ENCODE assay signal across 21 mouse cellular contexts in the genomic region with DNA sequence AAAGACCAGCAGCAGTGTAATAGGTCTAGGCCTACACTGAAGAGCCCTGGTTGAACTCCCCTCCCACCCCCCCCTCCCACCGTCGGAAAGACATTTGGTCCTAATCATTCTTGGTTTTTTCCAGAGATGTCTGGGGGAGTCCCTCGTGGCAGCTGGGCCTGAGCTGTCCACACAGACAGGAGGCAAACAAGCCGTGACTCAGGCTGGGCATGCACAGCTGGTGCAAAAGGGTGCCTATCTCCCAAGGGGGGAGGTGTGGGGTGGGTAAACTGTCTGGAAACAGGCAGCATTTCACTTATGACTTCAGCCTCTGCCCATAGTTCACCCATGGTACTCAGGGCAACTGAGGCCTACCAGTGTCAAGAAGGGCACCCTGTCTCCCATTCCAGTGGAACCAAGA. TPM values are rescaled to one million over a fixed set of nuclear protein-coding genes. Genes with fewer than 3 reads are reported as not detected.
DNase-seq lines count a peak whose midpoint lies in the region; ATAC-seq and TF ChIP-seq lines count a peak whose summit lies in the region.
"Had no signal": no experiment of that assay in that cellular context is flagged by ENCODE, and none has a peak within 500 bp of the region (broad histone marks: within the 10 kb centered on the region; RNA-seq: fewer than 3 reads in every experiment).

No protein-coding gene starts in this region.

- no peaks in the 10 kb centered on the region for H3K27me3 ChIP-seq in lung, postnatal 0 days (replicated peaks; ENCODE audit: insufficient read depth, low read length)
- H3K27me3 ChIP-seq in C2C12 (ENCODE audit: control insufficient read depth, insufficient read depth, insufficient read length) = no peaks in the 10 kb centered on the region
- no peaks in the 10 kb centered on the region for H3K27me3 ChIP-seq in embryonic facial prominence, embryonic 15.5 days
- H3K27me3 ChIP-seq: heart, embryonic 15.5 days; hindbrain, embryonic 13.5 days; midbrain, embryonic 12.5 days; neural tube, embryonic 13.5 days had no signal

- H3K9ac ChIP-seq in lung, postnatal 0 days (replicated peaks; ENCODE audit: low read depth) = no peak overlapping the region
- no peak overlapping the region for H3K9ac ChIP-seq in embryonic facial prominence, embryonic 15.5 days
- H3K9ac ChIP-seq: forebrain, postnatal 0 days; heart, embryonic 15.5 days; hindbrain, embryonic 13.5 days; midbrain, embryonic 12.5 days; neural tube, embryonic 13.5 days had no signal

- 52% methylated on average over 4 of the region's 4 CpGs for WGBS in lung, postnatal 0 days
- WGBS in lung, adult 2 months = 45% methylated on average over 4 of the region's 4 CpGs
- WGBS in embryonic facial prominence, embryonic 15.5 days = 37% methylated on average over 4 of the region's 4 CpGs

- H3K27ac ChIP-seq in lung, postnatal 0 days (ENCODE audit: low read length) = no peak overlapping the region
- H3K27ac ChIP-seq in embryonic facial prominence, embryonic 15.5 days (replicated peaks) = no peak overlapping the region
- no peak overlapping the region for H3K27ac ChIP-seq in gastrocnemius, adult 2 months
- H3K27ac ChIP-seq: heart, embryonic 15.5 days; hindbrain, embryonic 13.5 days; midbrain, embryonic 12.5 days; neural tube, embryonic 13.5 days had no signal

- H3K9me3 ChIP-seq in lung, postnatal 0 days (ENCODE audit: low read length) = no peaks in the 10 kb centered on the region
- H3K9me3 ChIP-seq in embryonic facial prominence, embryonic 15.5 days (replicated peaks) = no peaks in the 10 kb centered on the region
- H3K9me3 ChIP-seq: heart, embryonic 15.5 days; hindbrain, embryonic 13.5 days; midbrain, embryonic 12.5 days; neural tube, embryonic 13.5 days had no signal

- no peaks in the 10 kb centered on the region for H3K79me3 ChIP-seq in C2C12 (ENCODE audit: low read depth)

- no peak for TF ChIP-seq POLR2A in lung, adult 2 months (IDR thresholded peaks at IDR 0.05; ENCODE audit: borderline replicate concordance, extremely low read depth, low read depth, low read length)

- peaks cover 25% of the 10 kb centered on the region; the same call in 1 of the 2 replicates for H3K36me3 ChIP-seq in lung, postnatal 0 days (ENCODE audit: insufficient read depth, low read length)
- peaks cover 5% of the 10 kb centered on the region for H3K36me3 ChIP-seq in C2C12 (ENCODE audit: control insufficient read depth, insufficient read depth)
- H3K36me3 ChIP-seq in embryonic facial prominence, embryonic 15.5 days = peaks cover 27% of the 10 kb centered on the region
- H3K36me3 ChIP-seq: heart, embryonic 15.5 days had no signal

- no peaks in the 10 kb centered on the region for H3K79me2 ChIP-seq in C2C12 (ENCODE audit: control insufficient read depth, insufficient read depth)

- TF ChIP-seq CTCF in lung, postnatal 0 days (IDR thresholded peaks at IDR 0.05) = no peak
- TF ChIP-seq CTCF in lung, adult 2 months (IDR thresholded peaks at IDR 0.05; ENCODE audit: insufficient read depth, low read length) = no peak
- no peak for TF ChIP-seq CTCF in C2C12 (IDR thresholded peaks at IDR 0.05; ENCODE audit: control insufficient read depth, insufficient read depth, insufficient read length)
- no peak for TF ChIP-seq CTCF in gastrocnemius, adult 2 months (IDR thresholded peaks at IDR 0.05)

- peak; percentile 90 for DNase-seq in heart, adult 11 months
- no peak for DNase-seq in heart, adult 9 months (ENCODE audit: low spot score in 2 of 2)
- no peak for DNase-seq in lung, postnatal 0 days (ENCODE audit: low spot score)
- DNase-seq in lung, adult 2 months = no peak
- no peak for DNase-seq in urinary bladder, postnatal 14 days (ENCODE audit: low spot score)
- no peak for DNase-seq in gastrocnemius, adult 2 months
- DNase-seq: cerebellum, adult 9-10 months; forebrain, postnatal 0 days; gastrocnemius, postnatal 25 days; heart, postnatal 36 days; kidney, adult 11 months; left cerebral cortex, postnatal 4 days; lung, postnatal 10 days; thymus, postnatal 36 days had no signal

- intact Hi-C loops in gastrocnemius, adult 2 months (cut with DNase I) = no loop called here

- H3ac ChIP-seq in C2C12 (ENCODE audit: control insufficient read depth, insufficient read length, low read depth) = no peak overlapping the region

- no peak overlapping the region for H3K4me3 ChIP-seq in lung, postnatal 0 days (ENCODE audit: low read depth, low read length)
- no peak overlapping the region for H3K4me3 ChIP-seq in lung, adult 2 months (replicated peaks; ENCODE audit: extremely low read depth, low read depth, low read length)
- no peak overlapping the region for H3K4me3 ChIP-seq in C2C12 (ENCODE audit: insufficient read depth, poor library complexity, severe bottlenecking)
- H3K4me3 ChIP-seq in embryonic facial prominence, embryonic 15.5 days (replicated peaks) = no peak overlapping the region
- H3K4me3 ChIP-seq in gastrocnemius, adult 2 months = no peak overlapping the region
- H3K4me3 ChIP-seq: heart, embryonic 15.5 days; hindbrain, embryonic 13.5 days; midbrain, embryonic 12.5 days; neural tube, embryonic 13.5 days had no signal

- H3K4me1 ChIP-seq in lung, postnatal 0 days (ENCODE audit: insufficient read depth, low read depth, low read length) = peaks cover 3% of the 10 kb centered on the region
- H3K4me1 ChIP-seq in lung, adult 2 months (ENCODE audit: control insufficient read depth, insufficient read depth, low read length) = no peaks in the 10 kb centered on the region; the same call in 1 of the 2 replicates
- H3K4me1 ChIP-seq in embryonic facial prominence, embryonic 15.5 days = peaks cover 14% of the 10 kb centered on the region; the same call in 1 of the 2 replicates
- H3K4me1 ChIP-seq: midbrain, embryonic 12.5 days; neural tube, embryonic 13.5 days had no signal

- no peak overlapping the region for H3K4me2 ChIP-seq in lung, postnatal 0 days (replicated peaks; ENCODE audit: low read depth, low read length)
- no peak overlapping the region for H3K4me2 ChIP-seq in embryonic facial prominence, embryonic 15.5 days (replicated peaks)
- H3K4me2 ChIP-seq: heart, embryonic 15.5 days; hindbrain, embryonic 13.5 days; midbrain, embryonic 12.5 days; neural tube, embryonic 13.5 days had no signal

- peak; percentile 46 for ATAC-seq in lung, postnatal 0 days
- peak; percentile 29; the same call in 1 of the 2 replicates for ATAC-seq in embryonic facial prominence, embryonic 15.5 days (ENCODE audit: insufficient number of reproducible peaks, low FRiP score, low TSS enrichment, low read depth)
- ATAC-seq: forebrain, postnatal 0 days had no signal

- TF ChIP-seq EP300 in lung, postnatal 0 days (IDR thresholded peaks at IDR 0.05) = no peak

TF ChIP-seq in C2C12, 6 proteins besides CTCF, POLR2A, EP300 and RAD21:
- TF ChIP-seq FOSL1 (IDR thresholded peaks at IDR 0.05; ENCODE audit: insufficient read depth, low read length, poor library complexity, severe bottlenecking) = no peak
- TF ChIP-seq MYOD1 (IDR thresholded peaks at IDR 0.05; ENCODE audit: control insufficient read depth, insufficient read length, low read depth) = peak; percentile 88

RNA-seq across cellular contexts. Expression of a gene that starts 38.7 kb away (rescaled TPM):
- polyA plus RNA-seq in lung, postnatal 0 days (2015; fragmentation: Nextera tagmentation; extraction: Ambion mirVana) = 4.1 and 5.4 TPM in 2 replicates
- polyA plus RNA-seq in lung, adult 2 months (2012; rRNA removed) = 5.6 and 7.2 TPM in 2 replicates
- polyA plus RNA-seq in C2C12 (2012; fragmentation: generic; extraction: Trizol) = 9.8 TPM
- polyA plus RNA-seq in embryonic facial prominence, embryonic 15.5 days (2015; fragmentation: Nextera tagmentation; extraction: Ambion mirVana) = 14.7 and 15.6 TPM in 2 replicates
- total RNA-seq in gastrocnemius, adult 2 months (2021) = under 1 TPM; 0.41 to 0.59 TPM
- total RNA-seq: megakaryocyte progenitor cell, adult 5-6 weeks had no signal
